Mouse (Mus musculus) erythroblast, embryonic 14.5 days (primary cell): Measurements from ENCODE around the gene Apon.

Experiments used
- GATA1 ChIP-seq: IDR thresholded peaks from 2 replicates; pipeline ENCODE4 v1.6.1; 2012; ENCODE audit warnings: low read length, inconsistent platforms, mixed read lengths
- TAL1 ChIP-seq: IDR thresholded peaks from 3 replicates; pipeline ENCODE4 v1.6.1; 2012; ENCODE audit warnings: low read length, inconsistent platforms, mixed read lengths

- TF ChIP-seq TAL1: peak; percentile 3; the same call in 1 of the 3 replicates
- no peak for TF ChIP-seq GATA1
Observed at GRCm38 (mm10) chr10:128263393-128264310, 9.8 kb downstream of the Apon start.
